Mouse (Mus musculus): Measurements from ENCODE around the gene Leo1. TPM values are rescaled to one million over a fixed set of nuclear protein-coding genes. Genes with fewer than 3 reads are reported as not detected.

The Leo1 gene
- polyA plus RNA-seq, 1 experiment from 2014 or later = 39.4 TPM

DNA sequence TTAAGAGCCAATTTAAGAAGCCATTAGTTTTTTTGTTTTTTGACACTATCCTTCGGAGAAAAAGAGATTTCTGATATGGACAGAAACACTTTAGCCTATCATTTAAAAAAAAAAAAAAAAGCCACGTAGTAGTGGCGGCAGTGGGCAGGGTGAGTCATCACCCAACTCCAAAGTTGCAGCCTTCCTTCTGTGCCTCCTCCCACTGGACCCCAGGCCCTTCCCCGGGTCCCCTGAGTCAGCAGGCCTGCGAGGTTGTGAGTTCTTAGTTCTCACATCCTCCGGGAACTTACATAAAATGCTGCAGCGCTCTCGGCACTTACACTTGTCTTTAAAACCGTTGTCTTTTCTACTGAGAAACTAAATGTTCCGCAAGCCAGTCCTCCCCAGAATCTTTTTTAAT is 33.5 kb upstream of the Leo1 start:
- ATAC-seq (replicated peaks; ENCODE audit: low FRiP score) (no peak), DNase-seq (ENCODE audit: low spot score) (peak; percentile 50)
- no peaks in the 10 kb centered on the region for H3K9me3 ChIP-seq (ENCODE audit: control insufficient read depth, low read length)
- peak overlapping the region; percentile 87 for H3K4me2 ChIP-seq
- H3K27me3 ChIP-seq (replicated peaks; ENCODE audit: control insufficient read depth, insufficient read depth, low read length) = no peaks in the 10 kb centered on the region
- WGBS = 10% methylated on average over 10 of the region's 10 CpGs
- no peaks in the 10 kb centered on the region for H3K36me3 ChIP-seq (ENCODE audit: control insufficient read depth, insufficient read depth, low read length)
- H3K27ac ChIP-seq (ENCODE audit: low read depth, low read length) = peak overlapping the region; percentile 48; the same call in 1 of the 2 replicates
- peak overlapping the region; percentile 74 for H3K4me3 ChIP-seq (ENCODE audit: low read depth, low read length)
- 0 out of 2 replicates have a peak overlapping the region, but pooled peaks have one; percentile 46 for H3K9ac ChIP-seq (ENCODE audit: low read depth, low read length)
- H3K4me1 ChIP-seq (replicated peaks; ENCODE audit: control insufficient read depth, insufficient read depth, low read length) = peaks cover 42% of the 10 kb centered on the region

DNA sequence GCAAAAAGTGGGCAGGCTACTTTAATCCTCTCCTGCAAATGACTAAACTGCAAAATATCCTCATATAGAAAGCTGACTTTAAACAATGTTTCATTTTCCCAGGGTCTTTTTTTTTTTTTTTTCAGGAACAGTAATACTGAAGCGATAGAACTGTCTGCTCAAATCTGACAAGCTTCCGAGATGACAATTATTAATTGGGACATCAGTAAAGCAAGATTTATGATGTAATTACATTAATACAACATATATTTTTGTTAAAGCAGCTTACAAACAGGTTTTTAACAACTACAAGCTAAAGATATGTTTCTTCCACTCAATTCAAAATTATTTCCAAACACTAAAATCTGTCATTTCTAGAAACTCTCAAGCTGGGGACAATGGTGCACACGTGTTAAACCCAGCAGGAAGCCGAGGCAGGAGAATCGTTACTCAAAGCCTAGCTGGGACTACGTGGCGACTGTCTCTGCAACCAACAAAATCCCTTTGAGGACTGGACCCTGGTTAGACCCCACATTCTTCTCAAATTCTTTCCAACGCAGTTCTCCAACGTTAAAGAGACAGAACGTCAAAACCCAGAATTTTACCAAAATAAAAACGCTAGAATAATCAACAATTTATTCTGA is 33.0 kb upstream of the Leo1 start:
- Histone ChIP-seq H3K4me2 (peak overlapping the region; percentile 87), H3K36me3 (ENCODE audit: control insufficient read depth, insufficient read depth, low read length) (no peaks in the 10 kb centered on the region), H3K27me3 (replicated peaks; ENCODE audit: control insufficient read depth, insufficient read depth, low read length) (no peaks in the 10 kb centered on the region), H3K9ac (ENCODE audit: low read depth, low read length) (peak overlapping the region; percentile 88), H3K4me1 (replicated peaks; ENCODE audit: control insufficient read depth, insufficient read depth, low read length) (peaks cover 42% of the 10 kb centered on the region), H3K27ac (ENCODE audit: low read depth, low read length) (peak overlapping the region; percentile 94), H3K9me3 (ENCODE audit: control insufficient read depth, low read length) (no peaks in the 10 kb centered on the region), H3K4me3 (ENCODE audit: low read depth, low read length) (peak overlapping the region; percentile 74)
- no peak for DNase-seq (ENCODE audit: low spot score)
- 3% methylated on average over 11 of the region's 11 CpGs for WGBS
- no peak for ATAC-seq (replicated peaks; ENCODE audit: low FRiP score)

DNA sequence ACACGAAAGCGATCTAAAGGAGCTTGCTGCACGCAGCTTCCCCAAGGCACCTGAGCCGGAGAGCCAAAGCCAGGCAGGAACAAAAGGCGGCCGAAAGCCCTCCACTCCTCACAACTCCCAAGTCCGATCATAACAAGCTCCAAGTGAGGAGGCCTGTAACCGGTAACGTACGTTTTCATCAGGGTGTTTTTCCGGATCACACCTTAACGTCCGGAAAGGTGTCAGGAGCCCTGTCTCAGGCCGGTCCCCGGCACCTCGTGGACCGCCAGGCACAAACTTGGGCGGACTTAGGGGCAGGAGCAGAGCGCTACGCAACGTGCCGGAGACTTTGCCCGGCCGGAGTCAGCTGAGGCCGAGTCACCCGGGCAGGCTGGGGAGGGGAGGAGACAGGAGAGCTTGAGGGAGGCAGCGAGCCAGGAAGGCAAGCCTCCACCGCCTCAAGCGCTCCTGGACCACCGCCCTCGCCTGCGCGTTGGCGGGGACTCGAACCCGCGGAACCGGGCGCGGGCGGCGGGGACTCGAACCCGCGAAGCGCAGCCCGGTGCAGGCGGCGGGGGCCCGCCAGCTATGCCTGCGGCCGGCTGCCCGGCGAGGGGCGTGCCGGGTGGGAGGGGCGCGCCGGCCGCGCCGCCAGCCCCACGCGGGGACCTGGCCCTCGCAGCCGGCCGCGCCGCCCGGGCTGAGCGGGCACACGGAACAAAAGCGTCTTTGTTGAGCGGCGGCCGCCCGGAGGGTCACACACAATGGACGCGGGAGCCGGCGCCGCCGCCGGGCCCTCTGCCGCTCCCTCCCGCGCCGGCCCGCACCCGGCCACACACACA is 32.1 kb upstream of the Leo1 start:
- peak; percentile 81 for DNase-seq (ENCODE audit: low spot score)
- Histone ChIP-seq H3K9ac (ENCODE audit: low read depth, low read length) (peak overlapping the region; percentile 88), H3K4me2 (peak overlapping the region; percentile 87), H3K4me3 (ENCODE audit: low read depth, low read length) (peak overlapping the region; percentile 74), H3K36me3 (ENCODE audit: control insufficient read depth, insufficient read depth, low read length) (no peaks in the 10 kb centered on the region), H3K4me1 (replicated peaks; ENCODE audit: control insufficient read depth, insufficient read depth, low read length) (peaks cover 46% of the 10 kb centered on the region), H3K27ac (ENCODE audit: low read depth, low read length) (peak overlapping the region; percentile 94), H3K9me3 (ENCODE audit: control insufficient read depth, low read length) (no peaks in the 10 kb centered on the region), H3K27me3 (replicated peaks; ENCODE audit: control insufficient read depth, insufficient read depth, low read length) (no peaks in the 10 kb centered on the region)
- under 1% methylated on average over 82 of the region's 90 CpGs for WGBS
- peak; percentile 67 for ATAC-seq (replicated peaks; ENCODE audit: low FRiP score)

DNA sequence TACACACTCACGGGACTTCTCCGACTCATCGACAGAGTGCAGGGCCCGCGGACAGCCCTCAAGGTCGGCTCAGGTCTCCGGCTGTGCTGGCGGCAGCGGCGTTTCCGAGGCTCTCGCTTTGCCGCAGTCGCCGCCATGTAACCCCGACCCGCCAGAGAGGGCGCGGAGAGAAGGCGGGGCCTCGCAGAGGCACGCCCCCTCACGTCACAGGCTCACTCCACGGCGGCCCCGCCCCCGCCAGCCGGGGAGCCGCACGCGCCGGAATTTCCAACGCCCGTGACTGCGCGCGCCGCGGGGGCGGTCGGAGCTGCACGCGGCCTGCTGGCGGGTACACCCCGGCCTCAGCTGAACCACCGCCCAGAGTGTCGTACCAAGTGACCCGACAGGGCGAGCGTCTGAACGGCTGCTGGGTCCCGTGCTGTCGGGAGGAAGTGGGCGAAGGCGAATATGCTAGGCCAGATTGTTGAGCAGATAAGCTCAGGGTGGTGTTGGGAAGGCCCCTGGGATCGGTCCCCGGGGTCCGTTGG is 31.4 kb upstream of the Leo1 start, which contains the start of gene Mapk6:
Mapk6 (minus strand) TSS at position 154 of the 527 bp plus-strand sequence.
- Histone ChIP-seq H3K4me1 (replicated peaks; ENCODE audit: control insufficient read depth, insufficient read depth, low read length) (peaks cover 42% of the 10 kb centered on the region), H3K9me3 (ENCODE audit: control insufficient read depth, low read length) (no peaks in the 10 kb centered on the region), H3K36me3 (ENCODE audit: control insufficient read depth, insufficient read depth, low read length) (no peaks in the 10 kb centered on the region), H3K9ac (ENCODE audit: low read depth, low read length) (peak within 1 kb of the TSS; percentile 88), H3K27ac (ENCODE audit: low read depth, low read length) (peak within 1 kb of the TSS; percentile 94), H3K4me2 (peak within 1 kb of the TSS; percentile 87), H3K4me3 (ENCODE audit: low read depth, low read length) (peak within 1 kb of the TSS; percentile 74), H3K27me3 (replicated peaks; ENCODE audit: control insufficient read depth, insufficient read depth, low read length) (no peaks in the 10 kb centered on the region)
- DNase-seq (ENCODE audit: low spot score) (peak; percentile 98), ATAC-seq (replicated peaks; ENCODE audit: low FRiP score) (peak; percentile 89)
- WGBS = under 1% methylated on average over 58 of the region's 58 CpGs

DNA sequence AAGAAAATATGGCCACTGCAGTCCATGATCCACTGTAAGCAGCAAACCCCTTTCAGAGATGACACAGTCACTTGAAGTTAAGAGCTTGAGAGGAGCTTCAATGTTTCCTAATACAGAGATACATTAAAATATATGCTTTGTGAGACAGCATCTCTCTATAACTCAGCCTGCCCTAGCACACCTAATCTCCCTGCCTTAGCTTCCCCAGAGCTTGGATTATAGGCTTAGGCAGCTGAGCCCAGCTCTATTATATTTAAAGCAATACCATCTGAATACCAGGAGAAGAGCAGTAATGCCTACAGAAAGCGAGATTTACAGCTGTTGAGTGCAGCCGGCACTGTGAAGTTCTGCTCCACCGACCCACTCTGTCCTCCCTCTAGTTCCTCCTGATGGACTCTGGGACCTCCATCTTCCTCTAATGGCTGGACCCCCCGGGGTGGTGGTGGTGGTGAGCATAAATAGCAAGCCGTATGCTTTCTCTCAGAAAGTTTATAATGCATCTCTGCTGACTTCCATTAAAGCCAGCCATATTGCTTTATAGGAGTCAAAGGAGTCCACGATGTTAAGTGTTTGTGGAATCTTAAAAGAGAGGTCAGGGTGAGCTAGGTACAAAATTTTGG is 30.3 kb upstream of the Leo1 start:
- Histone ChIP-seq H3K9ac (ENCODE audit: low read depth, low read length) (peak overlapping the region; percentile 88), H3K36me3 (ENCODE audit: control insufficient read depth, insufficient read depth, low read length) (no peaks in the 10 kb centered on the region), H3K4me2 (peak overlapping the region; percentile 87), H3K27me3 (replicated peaks; ENCODE audit: control insufficient read depth, insufficient read depth, low read length) (no peaks in the 10 kb centered on the region), H3K9me3 (ENCODE audit: control insufficient read depth, low read length) (no peaks in the 10 kb centered on the region), H3K27ac (ENCODE audit: low read depth, low read length) (peak overlapping the region; percentile 94; the same call in 1 of the 2 replicates), H3K4me3 (ENCODE audit: low read depth, low read length) (peak overlapping the region; percentile 74; the same call in 1 of the 2 replicates), H3K4me1 (replicated peaks; ENCODE audit: control insufficient read depth, insufficient read depth, low read length) (peaks cover 33% of the 10 kb centered on the region)
- DNase-seq (ENCODE audit: low spot score) = no peak
- WGBS = 56% methylated on average over 6 of the region's 6 CpGs
- ATAC-seq (replicated peaks; ENCODE audit: low FRiP score) = no peak

DNA sequence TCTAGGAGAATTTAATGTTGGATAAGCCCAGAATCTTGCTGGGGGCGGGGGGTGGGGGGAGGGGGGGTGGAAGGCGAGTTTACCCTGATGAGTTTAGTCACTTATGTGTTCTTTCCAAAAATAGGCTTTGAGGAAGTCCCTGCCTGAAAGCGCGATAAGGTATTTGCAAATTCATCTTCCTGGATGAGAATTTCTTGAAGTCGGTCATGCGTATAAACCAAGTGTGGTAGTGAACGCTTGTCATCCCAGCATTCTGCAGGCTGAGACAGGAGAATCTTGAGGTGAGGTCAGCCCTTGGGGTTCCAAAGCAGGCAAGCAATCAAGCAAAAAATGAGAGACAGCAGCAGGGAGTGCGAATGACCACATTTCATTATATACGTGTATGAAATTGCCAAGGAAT is 29.7 kb upstream of the Leo1 start:
- DNase-seq (ENCODE audit: low spot score) = no peak
- 43% methylated on average over 9 of the region's 9 CpGs for WGBS
- Histone ChIP-seq H3K27me3 (replicated peaks; ENCODE audit: control insufficient read depth, insufficient read depth, low read length) (no peaks in the 10 kb centered on the region), H3K9ac (ENCODE audit: low read depth, low read length) (no peak overlapping the region), H3K4me3 (ENCODE audit: low read depth, low read length) (no peak overlapping the region), H3K4me2 (peak overlapping the region; percentile 35), H3K4me1 (replicated peaks; ENCODE audit: control insufficient read depth, insufficient read depth, low read length) (peaks cover 28% of the 10 kb centered on the region), H3K9me3 (ENCODE audit: control insufficient read depth, low read length) (no peaks in the 10 kb centered on the region), H3K36me3 (ENCODE audit: control insufficient read depth, insufficient read depth, low read length) (no peaks in the 10 kb centered on the region), H3K27ac (ENCODE audit: low read depth, low read length) (no peak overlapping the region)
- ATAC-seq (replicated peaks; ENCODE audit: low FRiP score) = no peak

DNA sequence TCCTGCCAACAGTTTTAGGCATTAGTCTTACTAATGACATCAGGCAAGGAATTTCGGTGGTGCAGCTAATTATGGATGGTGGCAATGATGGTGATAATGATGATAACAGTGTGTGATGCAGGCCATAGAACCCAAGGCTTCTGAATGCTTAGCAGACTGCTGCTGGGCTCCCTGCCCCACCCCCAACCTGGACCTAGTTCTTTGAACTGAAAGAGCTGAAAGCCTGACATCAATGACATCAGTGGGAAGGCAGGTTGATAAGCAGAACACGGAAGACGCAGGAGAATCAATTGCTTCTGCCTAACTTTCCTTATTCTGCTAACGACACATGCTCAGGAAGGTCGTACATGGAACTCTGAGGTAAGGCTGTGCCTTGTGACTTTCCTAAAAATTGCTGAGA is 28.1 kb upstream of the Leo1 start:
- H3K4me3 ChIP-seq (ENCODE audit: low read depth, low read length) = no peak overlapping the region
- H3K4me2 ChIP-seq = no peak overlapping the region
- no peaks in the 10 kb centered on the region for H3K36me3 ChIP-seq (ENCODE audit: control insufficient read depth, insufficient read depth, low read length)
- H3K9ac ChIP-seq (ENCODE audit: low read depth, low read length) = no peak overlapping the region
- ATAC-seq (replicated peaks; ENCODE audit: low FRiP score) (no peak), DNase-seq (ENCODE audit: low spot score) (no peak)
- peaks cover 17% of the 10 kb centered on the region for H3K4me1 ChIP-seq (replicated peaks; ENCODE audit: control insufficient read depth, insufficient read depth, low read length)
- 51% methylated on average over 5 of the region's 5 CpGs for WGBS
- no peak overlapping the region for H3K27ac ChIP-seq (ENCODE audit: low read depth, low read length)
- no peaks in the 10 kb centered on the region; the same call in 1 of the 2 replicates for H3K27me3 ChIP-seq (replicated peaks; ENCODE audit: control insufficient read depth, insufficient read depth, low read length)
- H3K9me3 ChIP-seq (ENCODE audit: control insufficient read depth, low read length) = no peaks in the 10 kb centered on the region

DNA sequence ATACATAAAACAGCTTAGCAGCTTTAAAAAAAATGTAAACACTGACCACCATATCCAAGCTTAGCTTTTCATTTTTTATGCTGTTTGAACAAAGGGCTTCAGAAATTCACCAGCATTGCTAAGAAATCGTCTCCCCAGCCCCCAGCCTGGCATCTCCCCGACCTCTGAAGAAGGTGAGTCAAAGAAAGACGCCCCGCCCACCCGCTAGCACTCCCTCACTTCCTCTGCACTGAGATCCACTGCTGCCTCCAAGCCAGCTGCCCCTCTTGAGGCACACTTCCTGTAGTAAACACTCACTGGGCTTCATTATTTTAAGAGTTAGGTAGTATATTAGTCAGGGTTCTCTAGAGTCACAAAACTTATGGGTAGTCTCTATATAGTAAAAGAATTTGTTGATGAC is 27.1 kb upstream of the Leo1 start:
- Histone ChIP-seq H3K27ac (ENCODE audit: low read depth, low read length) (no peak overlapping the region), H3K9ac (ENCODE audit: low read depth, low read length) (no peak overlapping the region), H3K9me3 (ENCODE audit: control insufficient read depth, low read length) (no peaks in the 10 kb centered on the region), H3K27me3 (replicated peaks; ENCODE audit: control insufficient read depth, insufficient read depth, low read length) (no peaks in the 10 kb centered on the region; the same call in 1 of the 2 replicates), H3K4me3 (ENCODE audit: low read depth, low read length) (no peak overlapping the region), H3K4me1 (replicated peaks; ENCODE audit: control insufficient read depth, insufficient read depth, low read length) (peaks cover 17% of the 10 kb centered on the region), H3K4me2 (no peak overlapping the region), H3K36me3 (ENCODE audit: control insufficient read depth, insufficient read depth, low read length) (no peaks in the 10 kb centered on the region)
- no peak for DNase-seq (ENCODE audit: low spot score)
- 18% methylated on average over 5 of the region's 5 CpGs for WGBS
- no peak for ATAC-seq (replicated peaks; ENCODE audit: low FRiP score)
